Mouse (Mus musculus): ENCODE results near the gene Ppp2r5b.

Ppp2r5b gene

DNA sequence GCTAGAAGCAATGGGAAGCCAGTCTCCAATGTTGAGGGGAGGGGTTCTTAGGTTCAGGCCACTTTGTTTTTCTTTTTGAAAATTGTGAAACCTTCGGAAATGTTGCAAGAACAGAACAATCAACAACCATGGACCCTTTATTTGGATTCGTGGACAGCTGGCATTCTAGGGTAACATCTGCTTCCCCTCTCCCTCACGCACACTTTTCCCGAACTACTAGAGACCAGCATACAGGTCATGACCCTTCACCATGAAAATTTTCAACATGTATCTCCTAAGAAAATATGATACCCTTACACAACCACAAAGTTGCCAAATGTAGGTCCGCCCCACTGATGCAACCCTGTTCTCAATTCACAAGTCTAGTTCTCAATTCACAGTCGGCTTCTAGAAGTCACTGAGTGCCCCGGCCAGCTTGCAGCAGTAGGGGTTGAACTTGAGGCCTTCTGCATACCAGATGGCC is 33.0 kb upstream of the Ppp2r5b start:
- no peak for DNase-seq (ENCODE audit: low spot score)

DNA sequence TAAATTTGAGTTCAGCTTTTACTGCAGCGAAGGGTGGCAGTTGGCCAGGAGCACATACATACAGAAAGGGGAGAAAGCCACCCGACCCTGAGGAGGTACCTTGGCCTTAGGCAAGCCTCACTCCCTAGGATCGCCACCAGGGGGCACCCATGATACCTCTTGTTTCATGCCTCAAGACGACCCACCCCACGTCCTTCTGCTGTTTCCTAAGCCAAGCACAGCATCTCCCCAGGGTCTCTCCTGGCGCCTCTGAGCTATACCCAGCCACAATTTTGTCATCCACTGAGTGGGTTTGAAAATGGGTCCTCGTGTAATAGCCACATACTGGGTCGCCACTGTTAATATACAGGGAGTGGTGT is 32.5 kb upstream of the Ppp2r5b start:
- peak; percentile 89 for DNase-seq (ENCODE audit: low spot score)

DNA sequence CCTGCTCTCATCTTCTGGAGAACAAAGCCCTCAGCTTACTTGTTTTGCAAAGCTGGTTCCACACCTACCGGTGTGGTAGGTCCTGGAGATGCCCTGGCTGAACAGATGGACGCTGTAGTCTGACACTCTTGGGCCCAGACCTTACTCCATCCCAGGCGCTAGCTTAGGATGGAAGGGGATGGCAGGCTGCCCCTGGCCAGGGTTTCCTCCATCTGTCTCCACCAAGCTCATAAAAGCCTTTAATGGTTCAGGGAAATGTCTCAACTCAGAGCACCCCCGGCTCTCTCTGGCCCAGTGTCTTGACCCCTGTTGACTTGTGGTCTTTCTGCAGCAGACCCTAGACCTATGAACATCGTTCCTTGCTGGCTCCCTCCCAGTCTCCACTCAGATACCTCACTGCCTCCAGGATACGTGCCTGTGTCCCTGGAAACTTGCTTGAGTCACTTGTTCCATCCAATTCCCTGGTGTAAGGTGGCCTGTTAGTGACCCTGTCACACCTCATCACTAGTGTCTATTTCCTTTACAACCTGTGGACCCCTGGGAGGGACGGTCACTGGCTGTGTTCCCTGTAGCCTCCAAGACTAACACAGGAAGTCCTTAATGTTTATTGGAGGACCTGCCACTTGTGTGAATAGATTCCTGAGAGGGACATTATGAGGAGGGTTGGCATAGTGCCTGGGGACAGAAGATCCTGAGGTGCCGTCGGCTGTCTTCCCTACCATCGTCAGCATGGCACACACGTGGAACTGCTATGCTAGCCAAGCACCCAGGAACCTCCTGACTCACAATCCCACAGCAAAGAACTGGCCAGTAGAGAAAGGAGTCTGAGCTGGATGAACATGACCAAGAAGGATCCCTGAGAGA is 31.9 kb upstream of the Ppp2r5b start:
- DNase-seq (ENCODE audit: low spot score), result no peak

DNA sequence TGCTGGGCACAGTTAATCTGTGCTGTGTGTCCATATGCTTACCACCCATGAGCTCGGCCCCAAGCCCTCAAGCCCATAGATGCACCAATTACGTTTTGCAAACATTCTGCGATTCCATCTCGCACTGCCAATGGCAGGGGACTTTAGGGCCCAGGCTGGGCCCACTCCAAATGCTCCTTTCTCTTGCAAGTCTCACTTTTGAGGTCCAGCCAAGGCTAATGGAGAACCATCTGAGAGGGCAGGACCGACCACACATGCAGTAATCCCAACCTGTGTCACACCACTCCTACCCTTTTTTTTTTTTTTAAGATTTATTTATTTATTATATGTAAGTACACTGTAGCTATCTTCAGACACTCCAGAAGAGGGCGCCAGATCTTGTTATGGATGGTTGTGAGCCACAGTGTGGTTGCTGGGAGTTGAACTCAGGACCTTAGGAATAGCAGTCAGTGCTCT is 30.1 kb upstream of the Ppp2r5b start:
- DNase-seq (ENCODE audit: low spot score), result no peak

DNA sequence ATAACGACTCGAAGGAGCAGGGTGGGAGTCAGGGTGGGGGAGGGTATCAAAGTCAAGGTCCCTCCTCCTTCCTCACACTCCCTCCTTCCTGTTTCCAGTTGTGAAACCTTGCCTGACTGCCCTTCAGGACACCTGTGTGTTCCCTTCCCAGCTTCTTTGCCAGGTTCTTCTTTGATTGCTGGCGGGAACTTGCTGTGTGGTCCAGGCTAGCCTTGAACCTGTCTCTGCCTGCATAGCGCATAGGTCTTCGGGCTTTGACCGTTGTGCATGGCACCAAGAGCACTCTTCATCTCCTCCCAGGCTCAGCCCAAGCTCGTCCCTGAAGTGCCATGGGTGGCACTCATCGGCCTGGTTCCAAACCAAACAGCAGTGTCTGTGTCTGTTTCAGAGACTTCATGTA is 29.3 kb upstream of the Ppp2r5b start:
- no peak for DNase-seq (ENCODE audit: low spot score)

DNA sequence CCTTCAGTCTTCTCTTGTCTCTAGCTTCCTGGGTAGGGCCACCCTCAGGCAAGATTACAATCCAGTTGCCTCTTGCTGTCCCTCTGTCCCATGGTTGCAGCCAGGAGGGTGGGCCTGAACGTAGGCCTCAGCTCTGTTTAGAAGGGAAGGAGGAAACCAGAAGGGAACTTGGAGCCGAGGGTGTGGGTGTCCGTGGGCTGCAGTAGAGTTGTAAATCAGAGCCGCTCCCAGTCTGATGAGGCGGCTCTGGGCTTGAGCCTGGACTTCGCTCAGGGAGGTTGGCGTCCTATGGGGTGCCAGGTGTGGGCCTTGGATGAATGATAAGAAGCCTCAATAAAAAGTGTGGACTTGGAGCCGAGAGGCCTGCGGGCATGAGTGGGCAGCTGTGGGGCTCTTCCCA is 28.5 kb upstream of the Ppp2r5b start:
- no peak for DNase-seq (ENCODE audit: low spot score)

DNA sequence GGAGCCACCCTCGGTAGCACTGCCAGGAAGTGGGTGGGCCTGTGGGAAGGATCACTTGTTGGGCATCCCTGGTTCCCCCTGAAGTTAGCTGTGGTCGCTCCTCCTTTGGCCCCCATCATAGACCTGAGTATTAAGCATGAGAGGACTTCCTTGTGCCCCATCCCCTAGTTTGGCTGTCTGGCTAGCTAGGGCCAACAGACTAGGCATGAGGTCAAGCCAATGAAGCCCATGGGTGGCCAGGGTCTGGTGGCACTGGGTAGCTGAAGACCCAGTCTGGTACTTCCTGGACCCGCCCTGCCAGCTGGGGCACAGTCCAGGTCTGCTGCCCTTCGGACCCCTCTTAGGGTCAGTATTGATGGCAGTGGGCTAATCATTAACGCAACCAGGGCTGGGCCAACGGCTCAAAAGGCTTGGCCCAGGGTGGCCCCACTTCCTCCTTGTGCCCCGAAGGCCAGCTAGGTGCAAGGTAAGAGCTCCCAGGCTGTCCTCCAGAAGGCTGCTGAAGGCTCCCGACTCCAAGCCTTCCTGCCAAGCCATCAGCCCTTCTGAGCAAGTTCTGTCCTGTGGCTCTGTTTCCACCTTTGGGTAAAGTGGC is 27.3 kb upstream of the Ppp2r5b start:
- no peak for DNase-seq (ENCODE audit: low spot score)

DNA sequence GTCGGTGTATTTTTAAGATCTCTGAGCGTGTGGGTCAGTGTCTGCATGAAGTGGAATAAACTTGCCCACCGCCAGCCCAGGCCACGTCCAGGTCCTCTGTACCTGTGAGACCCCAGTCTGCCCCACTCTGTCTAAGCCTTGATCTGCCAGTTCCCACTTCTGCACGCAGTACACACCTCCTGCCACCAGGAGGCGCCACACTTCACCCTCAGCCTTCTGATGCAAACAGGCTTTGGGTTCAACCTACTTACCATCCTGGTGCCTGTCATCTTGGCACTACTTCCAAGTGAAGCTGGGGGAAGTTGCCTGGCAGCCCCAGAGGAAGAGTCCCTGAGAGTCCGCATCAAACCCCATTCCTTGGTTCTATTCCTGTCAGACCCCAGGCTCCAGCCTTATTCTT is 26.6 kb upstream of the Ppp2r5b start:
- peak; percentile 72 for DNase-seq (ENCODE audit: low spot score)

DNA sequence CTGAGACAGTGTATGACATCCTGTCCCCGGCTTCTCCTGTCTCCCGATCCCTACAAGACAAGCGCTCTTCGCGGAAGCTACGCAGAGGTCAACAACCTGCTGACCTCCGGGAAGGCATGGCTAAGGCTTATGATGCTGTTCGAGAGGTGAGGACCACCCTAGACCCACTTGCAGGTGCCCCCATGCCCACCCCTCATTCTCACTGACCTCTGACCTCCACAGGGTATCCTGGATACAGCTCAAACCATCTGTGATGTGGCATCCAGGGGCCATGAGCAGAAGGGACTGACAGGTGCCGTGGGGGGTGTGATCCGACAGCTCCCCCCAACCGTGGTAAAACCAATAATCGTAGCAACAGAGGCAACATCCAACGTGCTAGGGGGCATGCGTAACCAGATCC is 25.7 kb upstream of the Ppp2r5b start:
- no peak for DNase-seq (ENCODE audit: low spot score)

DNA sequence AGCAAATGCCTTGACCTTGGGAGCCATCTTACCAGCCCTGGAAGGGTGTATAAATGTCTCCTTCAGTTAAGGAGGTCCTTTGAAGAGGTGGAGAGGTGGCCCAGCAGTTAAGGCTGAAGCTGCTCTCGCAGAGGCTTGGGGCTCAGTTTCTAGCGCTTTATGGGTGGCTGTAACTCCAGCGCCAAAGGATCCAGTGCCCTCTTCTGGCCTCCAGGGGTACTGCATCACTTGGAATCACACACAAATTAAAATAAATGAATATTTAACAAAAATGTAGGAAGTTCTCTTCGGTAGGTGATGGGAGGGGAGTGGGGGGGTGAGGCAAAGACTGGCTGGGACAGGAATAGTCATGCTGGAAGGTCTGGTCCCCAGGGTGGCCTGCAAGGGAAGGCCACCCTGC is 25.3 kb upstream of the Ppp2r5b start:
- DNase-seq (ENCODE audit: low spot score), result no peak

DNA sequence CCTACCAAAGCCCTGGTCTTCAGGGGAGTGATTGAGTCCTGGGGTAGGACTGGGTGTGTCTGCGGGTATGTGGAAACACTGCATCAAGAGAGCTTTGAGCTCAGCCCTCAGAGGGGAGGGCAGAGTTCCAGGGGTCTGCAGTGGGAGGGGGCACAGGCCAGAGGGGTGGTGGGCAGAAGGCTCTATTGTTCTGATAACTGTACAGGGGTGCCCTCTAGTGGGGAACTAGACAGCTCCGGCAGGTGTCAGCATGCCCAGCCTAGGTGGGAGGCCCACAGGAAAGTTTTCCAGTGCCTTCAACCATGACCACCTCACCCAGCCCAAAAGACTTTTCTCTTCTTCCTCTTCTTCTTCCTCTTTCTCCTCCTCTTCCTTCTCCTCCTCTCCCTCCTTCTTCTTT is 24.8 kb upstream of the Ppp2r5b start:
- no peak for DNase-seq (ENCODE audit: low spot score)

DNA sequence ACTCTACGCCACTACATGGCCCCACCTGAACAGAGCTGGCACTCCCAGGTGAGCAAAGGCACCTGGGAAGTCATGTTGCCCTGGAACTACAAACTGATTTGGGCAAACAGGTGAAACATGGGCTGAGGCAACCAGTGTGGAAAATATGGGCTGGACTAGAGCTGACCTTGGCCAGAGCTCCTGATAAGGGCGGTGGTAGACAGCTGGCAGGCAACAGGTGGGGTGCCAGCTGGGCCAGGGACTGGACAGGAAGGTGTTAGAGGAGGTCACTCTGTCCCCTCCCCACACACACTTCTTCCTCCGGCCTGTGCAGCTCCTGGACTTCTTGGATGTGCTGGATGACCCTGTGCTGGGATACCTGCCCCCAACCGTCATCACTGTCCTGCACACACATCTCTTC is 17.3 kb upstream of the Ppp2r5b start:
- DNase-seq (ENCODE audit: low spot score), result no peak

DNA sequence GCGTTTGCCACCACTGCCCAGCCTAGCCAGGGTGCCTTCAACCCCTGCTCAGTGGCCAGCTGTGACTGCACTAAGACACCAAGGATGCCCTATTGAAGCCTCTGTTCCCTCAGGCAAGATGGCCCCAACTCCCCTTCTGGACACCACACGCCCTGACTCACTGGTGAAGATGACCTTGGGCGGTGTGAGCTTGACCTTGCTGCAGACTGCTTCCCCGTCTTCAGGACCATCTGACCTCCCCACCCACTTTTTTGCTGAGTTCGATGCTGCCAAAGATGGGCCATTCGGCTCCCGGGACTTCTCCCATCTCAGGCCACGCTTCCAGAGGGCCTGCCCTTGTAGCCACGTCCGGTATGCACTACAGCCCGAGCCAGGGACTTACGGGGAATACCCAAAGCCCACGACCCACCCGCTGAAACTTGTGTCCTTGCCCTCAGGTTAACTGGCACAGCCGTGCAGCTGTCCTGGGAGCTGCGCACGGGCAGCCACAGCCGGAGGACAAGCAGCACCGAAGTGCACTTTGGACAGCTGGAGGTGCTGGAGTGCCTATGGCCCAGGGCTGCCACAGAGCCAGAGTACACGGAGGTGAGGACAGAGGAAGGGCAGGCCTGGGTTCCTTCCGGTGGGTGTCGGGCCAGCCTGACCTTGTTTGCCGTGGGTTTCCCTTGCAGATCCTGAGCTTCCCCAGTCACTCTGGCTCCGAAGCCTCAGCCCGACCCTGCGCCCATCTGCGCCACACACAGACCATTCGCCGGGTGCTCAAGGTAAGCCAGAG is 12.0 kb upstream of the Ppp2r5b start:
- no peak for DNase-seq (ENCODE audit: low spot score)

DNA sequence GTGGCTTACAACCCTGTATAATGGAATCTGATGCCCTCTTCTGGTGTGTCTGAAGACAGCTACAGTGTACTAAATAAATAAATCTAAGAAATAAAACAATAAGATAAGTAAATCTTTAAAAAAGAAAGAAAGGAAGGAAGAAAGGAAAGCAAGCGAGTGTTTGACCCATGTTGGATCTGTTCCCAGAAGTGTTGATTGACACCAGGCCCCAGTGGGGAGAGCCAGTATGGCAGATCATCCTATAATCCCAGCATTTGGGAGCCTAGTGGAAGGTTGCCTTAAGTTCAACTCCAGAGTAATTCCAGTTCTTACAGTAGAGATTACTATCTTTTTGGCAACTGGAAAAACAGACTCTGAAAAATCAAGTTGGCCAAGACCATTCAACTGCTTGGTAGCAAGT is 10.1 kb upstream of the Ppp2r5b start:
- DNase-seq (ENCODE audit: low spot score), result peak; percentile 48

DNA sequence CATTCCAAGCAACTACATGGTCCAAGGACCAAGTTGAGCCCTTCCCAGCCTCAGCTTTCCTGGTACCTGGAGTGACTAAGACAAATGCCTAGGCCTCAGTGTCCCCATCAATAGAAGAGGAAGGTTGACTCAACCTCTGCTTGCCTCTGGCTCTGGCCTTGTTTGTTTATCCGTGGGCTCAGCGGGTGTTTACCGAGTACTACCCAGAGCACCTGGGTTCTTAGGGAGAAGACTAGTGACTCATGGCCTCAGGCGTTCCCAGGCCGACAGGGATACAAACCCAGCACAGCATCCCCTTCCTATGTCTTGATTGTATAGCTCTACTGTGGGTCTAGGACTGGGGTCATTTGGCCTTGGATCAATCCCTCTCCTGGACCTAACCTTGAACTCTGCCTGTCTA is 7.6 kb upstream of the Ppp2r5b start:
- no peak for DNase-seq (ENCODE audit: low spot score)

DNA sequence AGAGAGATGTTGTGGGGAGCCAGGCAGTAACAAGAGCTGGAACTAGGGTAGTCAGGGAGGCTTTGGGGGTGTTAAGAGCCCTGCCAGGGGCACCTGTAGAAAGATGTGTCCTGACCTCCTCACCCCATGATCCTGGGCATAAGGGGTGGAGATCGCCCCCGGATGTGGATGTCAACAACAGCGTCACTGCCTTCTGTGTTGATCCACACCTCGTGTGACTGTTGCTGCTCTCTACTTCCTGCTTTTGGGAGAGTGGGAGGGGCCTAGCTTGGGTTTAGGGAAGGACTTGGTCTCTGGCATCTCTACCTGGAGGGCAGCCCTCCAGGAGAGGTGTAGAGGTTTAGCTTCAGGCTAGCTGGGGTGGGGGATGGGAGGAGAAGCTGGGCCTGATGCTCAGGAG is 6.6 kb upstream of the Ppp2r5b start:
- DNase-seq (ENCODE audit: low spot score), result peak; percentile 75

DNA sequence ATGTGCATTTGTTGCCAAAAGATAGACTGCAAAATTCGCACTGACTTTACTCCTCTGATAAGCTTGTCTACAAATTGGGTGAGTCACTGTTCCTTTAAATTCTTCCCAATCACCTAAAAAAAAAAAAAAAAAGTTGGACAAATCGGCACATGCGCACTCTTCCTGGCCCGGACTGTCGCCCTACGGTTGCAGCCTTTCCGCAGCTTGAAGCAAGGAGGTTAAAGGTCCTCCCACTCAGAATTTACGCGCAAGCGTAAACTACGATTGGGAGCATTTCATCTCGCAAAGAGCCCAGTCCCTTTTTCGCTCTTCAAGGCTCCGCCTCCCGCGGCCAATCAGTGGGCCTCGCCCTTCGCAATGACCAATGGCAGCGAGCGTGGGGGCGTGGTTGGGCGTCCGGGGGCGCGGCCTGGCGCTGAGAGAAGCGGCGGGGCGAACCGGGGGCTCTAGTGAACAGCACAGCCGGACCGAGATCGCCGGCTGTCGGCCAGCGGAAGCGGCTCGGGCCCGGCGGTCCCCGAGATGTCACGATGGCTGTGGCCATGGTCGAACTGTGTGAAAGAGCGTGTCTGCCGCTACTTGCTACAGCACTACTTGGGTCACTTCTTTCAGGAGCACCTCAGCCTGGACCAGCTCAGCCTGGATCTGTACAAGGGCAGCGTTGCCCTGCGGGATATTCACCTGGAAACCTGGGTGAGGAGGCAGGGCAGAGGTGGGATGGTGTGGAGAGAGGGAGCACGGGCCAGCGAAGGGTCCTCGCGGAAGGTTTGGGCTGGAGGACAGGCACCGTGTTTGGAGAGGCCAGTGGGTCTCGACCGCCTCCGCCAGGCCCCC is 5.8 kb upstream of the Ppp2r5b start, which contains the start of gene Atg2a:
TSS of gene Atg2a (plus strand) at position 395 of the 834 bp plus-strand sequence.
- peak; percentile 99 for DNase-seq (ENCODE audit: low spot score)

DNA sequence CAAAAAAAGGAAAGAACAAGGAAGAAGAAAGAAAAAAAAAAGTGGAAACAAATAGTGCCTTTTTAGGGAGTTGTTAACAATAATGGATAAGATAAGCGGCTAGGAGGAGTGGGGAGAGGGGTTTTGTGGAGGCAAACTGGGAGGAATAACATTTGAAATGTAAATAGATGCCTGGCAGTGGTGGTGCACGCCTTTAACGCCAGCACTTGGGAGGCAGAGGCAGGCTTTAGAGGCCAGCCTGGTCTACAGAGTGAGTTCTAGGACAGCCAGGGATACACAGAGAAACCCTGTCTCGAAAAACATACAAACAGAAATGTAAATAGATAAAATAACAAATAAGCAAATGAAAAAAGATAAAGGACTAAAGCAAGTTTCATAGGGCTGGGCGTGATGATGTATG is 5.1 kb upstream of the Ppp2r5b start:
- DNase-seq (ENCODE audit: low spot score), result no peak

DNA sequence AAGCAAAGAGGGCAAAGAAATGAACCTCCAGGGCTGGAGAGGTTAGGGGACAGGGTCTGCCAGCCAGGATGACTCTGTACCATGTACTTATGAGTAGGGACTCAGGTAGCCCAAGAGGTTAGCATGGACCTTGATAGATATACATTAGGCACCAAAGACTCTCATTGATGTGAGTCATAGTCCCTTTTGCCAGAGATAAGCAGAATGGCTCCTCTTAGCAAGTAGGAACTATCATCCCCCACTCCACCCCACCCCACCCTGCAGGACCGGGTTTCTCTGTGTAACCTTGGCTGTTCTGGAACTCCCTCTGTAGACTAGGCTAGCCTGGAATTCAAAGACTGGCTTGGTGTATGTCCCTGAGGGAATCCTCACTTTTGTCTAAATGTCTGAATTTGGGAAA is 4.5 kb upstream of the Ppp2r5b start:
- DNase-seq (ENCODE audit: low spot score), result no peak

DNA sequence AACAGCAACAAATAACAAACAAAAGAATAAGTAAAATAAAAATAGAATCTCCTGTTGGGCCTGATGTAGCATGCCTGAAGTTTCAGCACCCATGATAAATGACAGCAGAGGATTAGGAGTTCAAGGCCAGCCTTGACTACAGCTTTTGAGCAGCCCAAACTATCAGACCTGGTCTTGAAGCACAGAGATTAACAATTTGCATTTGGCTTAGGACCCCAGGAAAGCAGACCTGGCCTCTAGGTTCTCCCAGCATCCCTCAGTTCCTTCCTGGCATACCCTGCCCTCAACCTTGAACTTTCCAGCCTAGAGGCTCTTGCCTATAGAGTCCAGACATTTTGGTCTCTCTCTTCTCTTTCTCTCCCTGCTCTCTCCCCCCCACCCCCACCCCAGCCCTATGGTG is 3.1 kb upstream of the Ppp2r5b start:
- DNase-seq (ENCODE audit: low spot score), result no peak

DNA sequence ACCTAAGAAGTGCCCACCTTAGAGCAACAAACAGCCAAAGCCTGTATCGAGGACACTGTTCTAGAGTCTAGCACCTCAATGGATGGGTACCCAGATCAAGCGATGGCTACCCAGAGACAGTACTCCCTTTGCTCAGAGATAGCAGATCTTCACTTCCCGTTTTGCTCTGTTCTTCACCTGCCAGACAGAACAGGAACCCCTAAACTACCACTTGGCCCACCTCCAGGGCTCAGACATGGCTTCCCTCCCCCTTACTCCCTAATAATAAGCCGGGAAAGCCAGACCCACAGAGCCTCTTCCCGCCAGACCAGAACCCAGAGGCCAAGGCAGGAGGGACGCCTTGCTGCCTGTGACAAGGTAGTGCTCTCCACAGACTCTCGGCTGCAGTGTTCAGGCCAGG is 1.2 kb upstream of the Ppp2r5b start:
- DNase-seq (ENCODE audit: low spot score), result no peak

DNA sequence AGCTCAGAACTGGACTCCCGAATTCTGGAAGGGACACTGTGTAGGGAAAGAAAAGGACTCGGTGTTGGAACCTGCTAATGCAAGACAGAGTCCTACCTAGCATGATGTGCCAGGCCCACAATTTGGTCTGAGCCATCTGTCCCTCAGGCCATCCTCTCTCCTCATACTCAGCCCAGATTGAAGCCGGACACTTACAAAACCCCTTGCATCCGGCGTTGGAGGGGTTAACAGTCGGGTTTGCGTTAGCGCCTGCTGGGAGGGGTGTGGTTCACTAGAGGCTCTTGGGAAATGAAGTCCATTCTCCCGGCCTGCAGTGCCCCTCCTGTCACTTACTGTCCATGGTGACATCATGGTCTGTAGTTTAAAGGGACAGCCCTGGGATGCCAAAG is 375 bp upstream of the Ppp2r5b start:
- peak; percentile 94 for DNase-seq (ENCODE audit: low spot score)
